Mouse (Mus musculus) heart, embryonic 12.5 days (tissue): ENCODE measurements around the gene Rpia. TPM values are rescaled to one million over a fixed set of nuclear protein-coding genes. Genes with fewer than 3 reads are reported as not detected.

Experiments used
- ATAC-seq: fragments of 200-750 bp; cut with Nextera tagmentation; 2 replicates; pipeline ENCODE4 v1.8.0; 2017; ENCODE audit warnings: moderate TSS enrichment, moderate library complexity; ENCODE audit not compliant: insufficient number of reproducible peaks, low FRiP score
- H3K27ac ChIP-seq: fragments of 300-500 bp; sonication (generic); 2 replicates; pipeline ENCODE4 v1.5.1; 2016; ENCODE audit warnings: mild to moderate bottlenecking, moderate library complexity; ENCODE audit not compliant: poor library complexity, severe bottlenecking
- H3K27me3 ChIP-seq: fragments of 300-500 bp; sonication (generic); replicated peaks from 2 replicates; pipeline ENCODE4 v1.6.1; 2016; ENCODE audit warnings: mild to moderate bottlenecking, moderate library complexity
- H3K36me3 ChIP-seq: fragments of 300-500 bp; sonication (generic); 2 replicates; pipeline ENCODE4 v1.6.1; 2016; ENCODE audit warnings: mild to moderate bottlenecking, moderate library complexity
- H3K4me1 ChIP-seq: fragments of 300-500 bp; sonication (generic); replicated peaks from 2 replicates; pipeline ENCODE4 v1.6.1; 2016; ENCODE audit warnings: mild to moderate bottlenecking
- H3K4me2 ChIP-seq: fragments of 300-500 bp; sonication (generic); 2 replicates; pipeline ENCODE4 v1.6.1; 2016; ENCODE audit warnings: mild to moderate bottlenecking, moderate library complexity
- H3K4me3 ChIP-seq: fragments of 300-500 bp; sonication (generic); 2 replicates; pipeline ENCODE4 v1.5.1; 2016; ENCODE audit warnings: mild to moderate bottlenecking
- H3K9ac ChIP-seq: fragments of 300-500 bp; sonication (generic); 2 replicates; pipeline ENCODE4 v1.6.1; 2016; ENCODE audit warnings: mild to moderate bottlenecking, moderate library complexity
- H3K9me3 ChIP-seq: fragments of 300-500 bp; sonication (generic); replicated peaks from 2 replicates; pipeline ENCODE4 v1.6.1; 2016; ENCODE audit warnings: mild to moderate bottlenecking, moderate library complexity
- WGBS: fragments of 180-500 bp; shearing (Covaris S2); methylation state at CpG from one replicate; pipeline ENCODE4 v1.1.7; 2016; 5-methylcytosine and 5-hydroxymethylcytosine counted together
- polyA plus RNA-seq: library from polyadenylated mRNA; unstranded; fragments of >200 nt; fragmentation: Nextera tagmentation; extraction: Ambion mirVana; gene quantifications from 2 replicates; pipeline ENCODE4 v1.2.1, GENCODE M21; 2016

Gene Rpia
- polyA plus RNA-seq, 1 experiment from 2014 or later = 0.86 TPM

GRCm38 (mm10) chr6:70821566-70821965 is 29.5 kb upstream of the Rpia start:
- peaks cover 23% of the 10 kb centered on the region for H3K4me1 ChIP-seq
- no peaks in the 10 kb centered on the region for H3K36me3 ChIP-seq
- H3K27ac ChIP-seq = peak overlapping the region; percentile 76
- H3K9ac ChIP-seq = no peak overlapping the region
- no peak overlapping the region for H3K4me2 ChIP-seq
- no peak for ATAC-seq
- H3K4me3 ChIP-seq = no peak overlapping the region
- 62% methylated on average over 2 of the region's 2 CpGs for WGBS
- H3K27me3 ChIP-seq = no peaks in the 10 kb centered on the region
- H3K9me3 ChIP-seq = no peaks in the 10 kb centered on the region

GRCm38 (mm10) chr6:70815471-70815870 is 23.4 kb upstream of the Rpia start:
- no peak overlapping the region for H3K9ac ChIP-seq
- H3K4me2 ChIP-seq = no peak overlapping the region
- no peak overlapping the region for H3K4me3 ChIP-seq
- peaks cover 9% of the 10 kb centered on the region for H3K4me1 ChIP-seq
- no peaks in the 10 kb centered on the region for H3K27me3 ChIP-seq
- no peaks in the 10 kb centered on the region for H3K9me3 ChIP-seq
- H3K36me3 ChIP-seq = no peaks in the 10 kb centered on the region
- no peak overlapping the region for H3K27ac ChIP-seq
- no peak for ATAC-seq
- 81% methylated on average over 8 of the region's 8 CpGs for WGBS

GRCm38 (mm10) chr6:70814629-70814950 is 22.6 kb upstream of the Rpia start:
- Histone ChIP-seq H3K27ac (no peak overlapping the region), H3K4me3 (no peak overlapping the region), H3K9ac (no peak overlapping the region), H3K36me3 (no peaks in the 10 kb centered on the region), H3K27me3 (no peaks in the 10 kb centered on the region), H3K4me1 (peaks cover 9% of the 10 kb centered on the region), H3K4me2 (no peak overlapping the region), H3K9me3 (no peaks in the 10 kb centered on the region)
- WGBS = 78% methylated on average over 4 of the region's 4 CpGs
- ATAC-seq = no peak

- H3K4me1 ChIP-seq = peaks cover 9% of the 10 kb centered on the region
- 77% methylated on average over 18 of the region's 18 CpGs for WGBS
- no peak overlapping the region for H3K27ac ChIP-seq
- H3K9ac ChIP-seq = no peak overlapping the region
- no peaks in the 10 kb centered on the region for H3K27me3 ChIP-seq
- no peaks in the 10 kb centered on the region for H3K9me3 ChIP-seq
- no peak overlapping the region for H3K4me3 ChIP-seq
- H3K4me2 ChIP-seq = no peak overlapping the region
- no peak for ATAC-seq
- H3K36me3 ChIP-seq = no peaks in the 10 kb centered on the region
These were observed 22.0 kb upstream of the Rpia start for GRCm38 (mm10) chr6:70813921-70814628.

GRCm38 (mm10) chr6:70812526-70812895 is 20.5 kb upstream of the Rpia start:
- Histone ChIP-seq H3K9ac (0 out of 2 replicates have a peak overlapping the region, but pooled peaks have one; percentile 22), H3K4me1 (peaks cover 9% of the 10 kb centered on the region), H3K4me2 (0 out of 2 replicates have a peak overlapping the region, but pooled peaks have one; percentile 12), H3K4me3 (no peak overlapping the region), H3K9me3 (no peaks in the 10 kb centered on the region), H3K27me3 (no peaks in the 10 kb centered on the region), H3K36me3 (no peaks in the 10 kb centered on the region), H3K27ac (peak overlapping the region; percentile 50)
- 29% methylated on average over 4 of the region's 4 CpGs for WGBS
- ATAC-seq = no peak; the same call in 1 of the 2 replicates

GRCm38 (mm10) chr6:70811557-70812525 is 19.8 kb upstream of the Rpia start:
- no peaks in the 10 kb centered on the region for H3K27me3 ChIP-seq
- no peak overlapping the region for H3K9ac ChIP-seq
- H3K4me2 ChIP-seq = no peak overlapping the region
- ATAC-seq = no peak
- 16% methylated on average over 6 of the region's 6 CpGs for WGBS
- no peaks in the 10 kb centered on the region for H3K9me3 ChIP-seq
- no peak overlapping the region for H3K4me3 ChIP-seq
- H3K36me3 ChIP-seq = no peaks in the 10 kb centered on the region
- peak overlapping the region; percentile 50; the same call in 1 of the 2 replicates for H3K27ac ChIP-seq
- H3K4me1 ChIP-seq = peaks cover 9% of the 10 kb centered on the region

GRCm38 (mm10) chr6:70810524-70810923 is 18.5 kb upstream of the Rpia start:
- Histone ChIP-seq H3K4me3 (no peak overlapping the region), H3K4me2 (no peak overlapping the region), H3K9ac (no peak overlapping the region), H3K4me1 (peaks cover 9% of the 10 kb centered on the region), H3K27ac (no peak overlapping the region), H3K36me3 (no peaks in the 10 kb centered on the region), H3K27me3 (no peaks in the 10 kb centered on the region), H3K9me3 (no peaks in the 10 kb centered on the region)
- no peak for ATAC-seq
- 65% methylated on average over 1 of the region's 1 CpGs for WGBS

GRCm38 (mm10) chr6:70806514-70806912 is 14.5 kb upstream of the Rpia start:
- Histone ChIP-seq H3K36me3 (no peaks in the 10 kb centered on the region), H3K4me3 (no peak overlapping the region), H3K9ac (no peak overlapping the region), H3K4me2 (no peak overlapping the region), H3K4me1 (no peaks in the 10 kb centered on the region), H3K9me3 (no peaks in the 10 kb centered on the region), H3K27ac (no peak overlapping the region), H3K27me3 (no peaks in the 10 kb centered on the region)
- 56% methylated on average over 1 of the region's 1 CpGs for WGBS
- no peak for ATAC-seq

- H3K4me3 ChIP-seq = peak overlapping the region; percentile 16
- H3K9me3 ChIP-seq = no peaks in the 10 kb centered on the region
- no peak overlapping the region for H3K9ac ChIP-seq
- no peaks in the 10 kb centered on the region for H3K27me3 ChIP-seq
- 20% methylated on average over 13 of the region's 13 CpGs for WGBS
- H3K4me2 ChIP-seq = peak overlapping the region; percentile 55
- H3K36me3 ChIP-seq = no peaks in the 10 kb centered on the region
- ATAC-seq = peak; percentile 54
- no peak overlapping the region for H3K27ac ChIP-seq
- H3K4me1 ChIP-seq = no peaks in the 10 kb centered on the region
These were observed 13.9 kb upstream of the Rpia start for GRCm38 (mm10) chr6:70805820-70806513.

GRCm38 (mm10) chr6:70805267-70805666 is 13.2 kb upstream of the Rpia start:
- H3K27me3 ChIP-seq = no peaks in the 10 kb centered on the region
- 7% methylated on average over 7 of the region's 7 CpGs for WGBS
- H3K27ac ChIP-seq = no peak overlapping the region
- no peaks in the 10 kb centered on the region for H3K4me1 ChIP-seq
- no peaks in the 10 kb centered on the region for H3K36me3 ChIP-seq
- H3K4me3 ChIP-seq = peak overlapping the region; percentile 17; the same call in 1 of the 2 replicates
- ATAC-seq = peak; percentile 64; the same call in 1 of the 2 replicates
- H3K9me3 ChIP-seq = no peaks in the 10 kb centered on the region
- peak overlapping the region; percentile 57 for H3K4me2 ChIP-seq
- H3K9ac ChIP-seq = no peak overlapping the region

GRCm38 (mm10) chr6:70804632-70805031 is 12.6 kb upstream of the Rpia start:
- no peak for ATAC-seq
- Histone ChIP-seq H3K9me3 (no peaks in the 10 kb centered on the region), H3K4me1 (no peaks in the 10 kb centered on the region), H3K27me3 (no peaks in the 10 kb centered on the region), H3K4me2 (peak overlapping the region; percentile 53), H3K27ac (no peak overlapping the region), H3K4me3 (0 out of 2 replicates have a peak overlapping the region, but pooled peaks have one; percentile 20), H3K9ac (no peak overlapping the region), H3K36me3 (no peaks in the 10 kb centered on the region)
- 17% methylated on average over 3 of the region's 3 CpGs for WGBS
